ENCODE assay signal across 12 mouse cellular contexts in genomic region chrX:11181855-11182254, GRCm38 (mm10).
DNase-seq lines count a peak whose midpoint lies in the region; ATAC-seq and TF ChIP-seq lines count a peak whose summit lies in the region.
"Had no signal": no experiment of that assay in that cellular context is flagged by ENCODE, and none has a peak within 500 bp of the region (broad histone marks: within the 10 kb centered on the region; RNA-seq: fewer than 3 reads in every experiment).

No protein-coding gene starts in this region.

- no peaks in the 10 kb centered on the region for H3K4me1 ChIP-seq in cerebellum, adult 2 months (ENCODE audit: control insufficient read depth, insufficient read depth, low read length)
- no peaks in the 10 kb centered on the region for H3K4me1 ChIP-seq in stomach, postnatal 0 days (replicated peaks; ENCODE audit: control insufficient read depth, insufficient read depth)
- H3K4me1 ChIP-seq in intestine, postnatal 0 days (replicated peaks; ENCODE audit: control insufficient read depth, insufficient read depth, low read length), result no peaks in the 10 kb centered on the region
- H3K4me1 ChIP-seq: liver, embryonic 15.5 days; midbrain, embryonic 15.5 days had no signal

- TF ChIP-seq POLR2A in cerebellum, adult 2 months (IDR thresholded peaks at IDR 0.05; ENCODE audit: borderline replicate concordance, insufficient read depth, low read length), result no peak

- no peak for TF ChIP-seq CTCF in cerebellum, adult 2 months (IDR thresholded peaks at IDR 0.05; ENCODE audit: borderline replicate concordance, insufficient read depth, low read depth, low read length)
- TF ChIP-seq CTCF in stomach, postnatal 0 days (IDR thresholded peaks at IDR 0.05; ENCODE audit: low read depth), result peak; percentile 29; the same call in 1 of the 2 replicates
- no peak for TF ChIP-seq CTCF in intestine, postnatal 0 days (IDR thresholded peaks at IDR 0.05; ENCODE audit: low read depth)

- H3K4me3 ChIP-seq in cerebellum, adult 2 months (replicated peaks; ENCODE audit: insufficient read depth, low read depth, low read length), result no peak overlapping the region
- H3K4me3 ChIP-seq in stomach, postnatal 0 days (ENCODE audit: low read depth, low read length), result no peak overlapping the region
- no peak overlapping the region for H3K4me3 ChIP-seq in intestine, postnatal 0 days (ENCODE audit: low read depth, low read length)
- H3K4me3 ChIP-seq: liver, embryonic 15.5 days; midbrain, embryonic 15.5 days had no signal

- H3K4me2 ChIP-seq in stomach, postnatal 0 days (replicated peaks; ENCODE audit: low read depth), result no peak overlapping the region
- no peak overlapping the region for H3K4me2 ChIP-seq in intestine, postnatal 0 days (replicated peaks; ENCODE audit: low read depth)
- H3K4me2 ChIP-seq: liver, embryonic 15.5 days; midbrain, embryonic 15.5 days had no signal

- TF ChIP-seq EP300 in stomach, postnatal 0 days (optimal IDR thresholded peaks at IDR 0.05), result no peak

- H3K9me3 ChIP-seq in stomach, postnatal 0 days (ENCODE audit: control insufficient read depth, low read length), result no peaks in the 10 kb centered on the region
- H3K9me3 ChIP-seq in intestine, postnatal 0 days (ENCODE audit: control insufficient read depth), result no peaks in the 10 kb centered on the region
- H3K9me3 ChIP-seq: liver, embryonic 15.5 days; midbrain, embryonic 15.5 days had no signal

- H3K27me3 ChIP-seq in cerebellum, adult 2 months (ENCODE audit: control insufficient read depth, insufficient read depth, low read length), result no peaks in the 10 kb centered on the region
- H3K27me3 ChIP-seq in stomach, postnatal 0 days (ENCODE audit: control insufficient read depth, insufficient read depth, low read length), result no peaks in the 10 kb centered on the region
- H3K27me3 ChIP-seq in intestine, postnatal 0 days (replicated peaks; ENCODE audit: control insufficient read depth, insufficient read depth, low read length), result no peaks in the 10 kb centered on the region
- H3K27me3 ChIP-seq: liver, embryonic 15.5 days; Patski had no signal

- no peak overlapping the region for H3K27ac ChIP-seq in cerebellum, adult 2 months (ENCODE audit: insufficient read depth, low read length)
- no peak overlapping the region for H3K27ac ChIP-seq in stomach, postnatal 0 days (replicated peaks)
- H3K27ac ChIP-seq in intestine, postnatal 0 days (ENCODE audit: low read depth, low read length), result no peak overlapping the region
- H3K27ac ChIP-seq: liver, embryonic 15.5 days; midbrain, embryonic 15.5 days had no signal

- H3K9ac ChIP-seq in stomach, postnatal 0 days (ENCODE audit: low read length), result no peak overlapping the region
- H3K9ac ChIP-seq in intestine, postnatal 0 days (ENCODE audit: low read depth, low read length), result no peak overlapping the region
- H3K9ac ChIP-seq: liver, embryonic 15.5 days; midbrain, embryonic 15.5 days had no signal

- DNase-seq in cerebellum, adult 2 months, result peak; percentile 10 to 26
- DNase-seq in ovary, postnatal 36 days (ENCODE audit: low spot score), result peak; percentile 5
- DNase-seq in ovary, adult 18-20 months (ENCODE audit: low spot score), result no peak
- peak; percentile 6 for DNase-seq in gonadal fat pad, adult 2 months (ENCODE audit: low read depth)
- DNase-seq in stomach, postnatal 0 days (ENCODE audit: low spot score), result no peak
- no peak for DNase-seq in Muller cell, postnatal 12 days (ENCODE audit: inconsistent ontology term)

- H3K36me3 ChIP-seq in stomach, postnatal 0 days (ENCODE audit: control insufficient read depth, insufficient read depth, low read length), result no peaks in the 10 kb centered on the region
- no peaks in the 10 kb centered on the region for H3K36me3 ChIP-seq in intestine, postnatal 0 days (ENCODE audit: control insufficient read depth, insufficient read depth)
- H3K36me3 ChIP-seq: liver, embryonic 15.5 days; midbrain, embryonic 15.5 days had no signal

- 21% methylated on average over 12 of the region's 12 CpGs for WGBS in cerebellum, adult 2 months
- WGBS in stomach, postnatal 0 days, result 63% methylated on average over 12 of the region's 12 CpGs
- WGBS in intestine, postnatal 0 days, result 78% methylated on average over 12 of the region's 12 CpGs

- ATAC-seq in cerebellum, adult (ENCODE audit: insufficient number of reproducible peaks, low FRiP score, low TSS enrichment), result no peak
- ATAC-seq in stomach, postnatal 0 days (ENCODE audit: low FRiP score, low TSS enrichment), result no peak
- no peak for ATAC-seq in intestine, postnatal 0 days
- ATAC-seq: hindbrain, embryonic 16.5 days; midbrain, embryonic 15.5 days; Patski had no signal

Comparison
In these comparisons a context has a peak if more than half of its experiments do, and no peak if none do; other contexts are left out.
1. DNase-seq: peak in cerebellum, adult 2 months (2 of 2), ovary, postnatal 36 days (single experiment) and gonadal fat pad, adult 2 months (single experiment); none in ovary, adult 18-20 months (single experiment), stomach, postnatal 0 days (single experiment) and Muller cell, postnatal 12 days (single experiment).